Mouse (Mus musculus) thymus, adult 18-20 months (tissue): ENCODE results near the gene Gm3460.
"Not testable (repeated sequence)": the region's sequence is repeated elsewhere in the genome, so short reads cannot be mapped to it uniquely, and the experiment has no call there.

Experiments
- DNase-seq, 2 experiments: peaks; one replicate each; pipeline ENCODE4 v3.0.0; 2022; ENCODE audit warnings: mixed read lengths in 2 of 2

Gm3460 gene

DNA sequence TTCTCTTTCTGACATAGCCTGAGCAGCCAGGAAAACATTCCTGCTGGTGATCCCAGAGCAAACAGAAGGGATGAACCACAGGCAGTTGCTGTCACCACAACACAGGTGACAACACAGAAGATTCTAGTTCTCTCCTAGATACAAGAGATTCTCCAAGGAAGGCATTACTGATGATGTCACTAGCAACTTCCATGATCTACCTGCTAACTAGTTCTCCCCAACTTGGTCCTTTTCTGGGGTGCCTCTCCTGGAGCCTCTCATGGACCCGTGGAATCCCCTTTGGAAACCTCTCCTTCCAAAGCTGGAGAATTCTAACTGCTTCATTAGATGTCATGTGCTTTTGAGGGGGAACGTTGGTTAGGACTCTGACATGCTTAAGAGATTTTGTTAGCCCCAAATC, at the start of gene Gm3460:
Gene Gm3460 (minus strand): TSS at position 101 of the 400 bp plus-strand sequence.
- not testable (repeated sequence) for DNase-seq

DNA sequence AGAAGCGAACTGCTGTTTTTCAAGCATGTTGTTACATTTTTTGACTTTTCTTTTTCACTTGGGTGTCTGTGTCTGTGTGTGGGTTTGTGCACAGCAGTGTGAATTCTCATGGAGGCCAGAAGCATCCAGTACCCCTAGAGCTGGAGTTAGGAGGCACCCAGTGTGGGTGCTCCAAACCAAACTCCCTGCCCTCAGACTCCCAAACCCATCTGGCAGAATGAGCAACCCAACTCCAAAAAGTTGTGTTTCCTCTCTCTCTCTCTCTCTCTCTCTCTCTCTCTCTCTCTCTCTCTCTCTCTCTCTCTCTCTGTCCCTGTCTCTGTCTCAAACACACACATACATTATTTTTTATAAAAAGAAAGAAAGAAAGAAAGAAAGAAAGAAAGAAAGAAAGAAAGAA, 15.8 kb downstream of the Gm3460 start:
- DNase-seq = peak in 1 of 2 experiments; percentile 0

DNA sequence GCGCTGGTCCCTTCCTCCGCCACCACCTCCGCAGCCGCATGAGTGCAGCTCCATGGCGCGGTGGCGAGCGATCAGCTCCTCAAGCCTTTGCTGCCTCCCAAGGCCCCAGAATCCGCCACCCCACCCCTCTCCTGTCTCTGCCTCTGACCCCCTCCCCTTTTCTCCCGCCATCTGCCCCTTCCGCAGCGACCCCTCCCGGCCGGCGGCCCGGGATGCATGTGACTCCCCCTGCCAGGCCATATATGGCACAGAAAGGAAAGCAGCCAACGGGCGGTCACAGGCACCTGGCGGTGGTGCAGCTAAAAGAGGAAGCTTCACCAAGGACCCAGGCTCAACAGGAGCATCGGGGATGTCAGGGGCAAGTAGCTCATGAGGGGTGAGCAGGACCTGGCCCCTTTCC, 17.2 kb downstream of the Gm3460 start:
- DNase-seq = peak; percentile 25 to 26

DNA sequence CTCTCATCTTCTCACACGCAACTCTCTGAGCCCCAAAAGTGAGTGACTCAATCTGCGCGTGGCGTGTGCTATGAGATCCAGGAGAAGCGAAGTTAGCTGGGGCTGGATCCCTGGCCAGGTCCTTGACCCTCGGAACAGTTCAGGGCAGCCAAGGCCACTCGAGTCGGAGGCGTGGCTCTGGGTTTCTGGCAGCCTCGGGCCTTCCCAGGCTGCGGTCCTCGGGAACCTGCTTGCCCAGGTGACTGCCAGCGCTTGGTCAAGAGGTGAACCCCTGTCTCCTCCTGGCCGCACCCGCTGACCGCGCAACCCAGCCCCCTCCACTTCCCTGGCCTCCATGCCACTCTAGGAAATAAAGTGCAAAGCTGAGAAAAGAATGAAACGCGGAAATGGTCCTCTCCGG, 17.7 kb downstream of the Gm3460 start:
- DNase-seq = peak in 1 of 2 experiments; percentile 0

DNA sequence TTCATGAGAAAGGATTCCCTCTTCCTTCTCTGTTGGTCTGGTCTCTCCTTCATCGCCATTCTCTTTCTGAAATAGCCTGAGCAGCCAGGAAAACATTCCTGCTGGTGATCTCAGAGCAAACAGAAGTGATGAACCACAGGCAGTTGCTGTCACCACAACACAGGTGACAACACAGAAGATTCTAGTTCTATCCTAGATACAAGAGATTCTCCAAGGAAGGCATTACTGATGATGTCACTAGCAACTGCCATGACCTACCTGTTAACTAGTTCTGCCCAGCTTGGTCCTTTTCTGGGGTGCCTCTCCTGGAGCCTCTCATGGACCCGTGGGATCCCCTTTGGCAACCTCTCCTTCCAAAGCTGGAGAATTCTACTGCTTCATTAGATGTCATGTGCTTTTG, 31.7 kb downstream of the Gm3460 start, which contains the start of gene Gm3629:
Gene Gm3629 (minus strand): TSS at position 101 of the 400 bp plus-strand sequence.
- not testable (repeated sequence) for DNase-seq
